Mouse (Mus musculus): ENCODE results near the gene Spg7.
"Not testable (repeated sequence)": the region's sequence is repeated elsewhere in the genome, so short reads cannot be mapped to it uniquely, and the experiment has no call there.

The Spg7 gene

GRCm38 (mm10) chr8:123041774-123042105 lies 21.0 kb upstream of the Spg7 start:
- no peak for DNase-seq (ENCODE audit: low spot score)

GRCm38 (mm10) chr8:123042158-123042973 lies 20.4 kb upstream of the Spg7 start, which contains the start of gene Ankrd11:
TSS of gene Ankrd11 (minus strand) at chr8:123042277.
- DNase-seq (ENCODE audit: low spot score), result peak; percentile 99

DNA sequence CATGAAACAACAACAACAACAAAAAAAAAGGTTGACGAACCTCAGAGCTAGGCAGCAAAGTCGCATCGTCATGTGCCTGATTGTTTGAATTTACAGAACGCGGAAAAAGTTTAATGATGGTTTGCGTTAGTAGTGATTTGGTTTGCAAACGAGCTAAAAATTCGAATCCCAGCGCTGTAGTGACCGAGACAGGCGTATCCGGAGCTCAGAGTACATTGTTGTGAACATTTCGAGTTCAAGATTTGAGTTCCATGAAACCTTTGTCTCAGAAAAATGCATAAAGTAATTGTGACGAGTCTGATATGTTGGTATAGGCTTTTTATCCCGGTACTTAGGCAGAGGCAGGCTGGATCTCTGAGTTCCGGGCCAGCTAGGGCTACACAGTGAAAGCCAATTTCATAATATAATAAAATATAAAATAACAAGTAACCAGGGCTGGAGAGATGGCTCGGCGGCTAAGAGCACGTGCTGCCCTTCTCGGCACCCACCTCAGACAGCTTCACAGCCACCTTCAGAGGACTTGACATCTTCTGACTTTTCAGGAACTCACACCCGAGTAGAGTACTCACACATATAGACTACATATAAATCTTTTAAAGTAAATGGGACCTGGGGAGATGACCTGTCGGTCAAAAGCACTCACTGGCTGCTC lies 19.6 kb upstream of the Spg7 start:
- no peak for DNase-seq (ENCODE audit: low spot score)

DNA sequence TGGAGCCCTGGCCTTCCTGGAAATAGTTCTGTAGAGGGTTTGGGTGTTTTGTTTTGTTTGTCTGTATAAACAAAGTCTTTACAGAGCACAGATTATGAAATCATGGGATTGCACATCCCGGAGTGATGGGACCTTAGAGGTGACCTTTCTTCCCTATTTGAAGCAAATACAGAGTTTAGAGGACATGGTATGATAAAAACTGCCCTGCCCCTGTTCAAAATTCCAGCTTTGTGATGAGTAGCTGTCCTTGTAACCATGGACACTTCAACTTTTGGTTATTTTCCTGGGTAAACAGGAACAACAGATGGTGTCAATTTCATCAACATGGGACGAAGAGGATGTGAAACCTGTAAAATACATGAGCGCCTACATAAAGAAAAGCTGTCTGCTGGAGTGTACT lies 18.8 kb upstream of the Spg7 start:
- DNase-seq (ENCODE audit: low spot score), result no peak

DNA sequence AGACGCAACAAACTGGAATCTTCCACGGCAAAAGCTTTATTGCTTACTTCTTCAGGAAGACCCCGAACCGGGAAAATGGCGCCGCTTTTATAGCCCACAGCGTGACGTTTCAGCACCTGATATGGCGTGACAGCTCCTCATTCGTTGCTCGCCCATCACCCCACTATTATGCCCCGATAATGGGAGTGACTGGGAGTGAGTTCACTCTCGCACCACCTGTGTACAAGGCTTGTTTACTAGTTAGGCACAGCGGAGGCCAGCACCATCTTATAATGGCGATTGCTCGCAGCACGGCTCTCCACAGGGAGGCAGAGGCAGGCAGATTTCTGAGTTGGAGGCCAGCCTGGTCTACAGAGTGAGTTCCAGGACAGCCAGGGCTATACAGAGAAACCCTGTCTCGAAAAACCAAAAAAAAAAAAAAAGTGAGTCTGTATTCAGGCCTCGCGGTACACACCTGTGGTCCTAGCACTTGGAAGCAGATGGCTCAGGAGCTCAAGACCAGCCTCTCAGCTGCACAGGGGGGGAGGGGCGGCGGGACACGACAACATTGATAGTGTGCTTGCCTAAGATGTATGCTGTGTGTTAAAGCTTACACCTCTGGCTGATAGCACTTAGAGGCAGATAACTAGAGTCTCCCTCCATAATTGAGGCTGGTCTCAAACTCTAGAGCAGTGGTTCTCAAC lies 17.9 kb upstream of the Spg7 start:
- not testable (repeated sequence) for DNase-seq (ENCODE audit: low spot score)

DNA sequence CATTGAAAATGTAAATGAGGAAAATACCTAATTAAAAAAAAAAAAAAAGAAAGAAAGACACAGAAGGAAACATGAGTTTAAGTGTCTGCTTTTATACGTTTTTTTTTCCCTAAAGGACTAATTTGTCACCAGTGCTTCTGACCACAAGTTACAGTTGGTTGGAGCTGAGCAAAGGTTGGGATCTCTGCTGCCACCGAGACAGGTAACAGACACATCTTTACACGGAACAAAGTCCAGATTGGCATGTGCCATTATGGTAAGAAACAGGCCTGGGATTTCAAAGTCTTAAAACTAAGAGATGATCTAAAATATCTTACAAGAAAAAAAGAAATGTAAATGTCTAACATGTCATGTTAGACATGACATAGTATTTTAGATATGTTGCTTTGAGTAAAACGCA lies 16.0 kb upstream of the Spg7 start:
- DNase-seq (ENCODE audit: low spot score), result no peak

GRCm38 (mm10) chr8:123047827-123048226 lies 14.9 kb upstream of the Spg7 start:
- DNase-seq (ENCODE audit: low spot score), result no peak

DNA sequence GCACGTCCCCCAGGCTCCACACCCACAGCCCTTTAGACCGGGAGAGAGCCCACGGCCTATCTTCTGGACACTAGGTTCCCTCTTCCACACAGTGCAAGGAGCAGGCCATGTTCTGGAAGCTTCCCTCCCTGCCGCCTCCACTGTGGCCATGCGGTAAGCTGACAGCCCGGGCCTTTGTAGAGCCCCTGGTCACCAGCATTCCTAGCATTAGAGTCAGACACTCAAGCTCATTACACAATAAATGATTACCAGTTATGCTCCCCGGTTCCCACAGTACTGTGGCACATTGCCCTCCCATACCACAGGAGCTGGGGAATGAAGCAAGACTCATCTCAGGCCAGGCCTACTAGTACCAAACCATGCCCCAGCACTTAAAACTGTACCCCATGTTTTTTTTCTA lies 14.3 kb upstream of the Spg7 start:
- DNase-seq (ENCODE audit: low spot score), result no peak

- no peak for DNase-seq (ENCODE audit: low spot score)
Measured at GRCm38 (mm10) chr8:123051458-123051857, 11.3 kb upstream of the Spg7 start.

- no peak for DNase-seq (ENCODE audit: low spot score)
Measured at GRCm38 (mm10) chr8:123064072-123064471, 1.3 kb downstream of the Spg7 start.

DNA sequence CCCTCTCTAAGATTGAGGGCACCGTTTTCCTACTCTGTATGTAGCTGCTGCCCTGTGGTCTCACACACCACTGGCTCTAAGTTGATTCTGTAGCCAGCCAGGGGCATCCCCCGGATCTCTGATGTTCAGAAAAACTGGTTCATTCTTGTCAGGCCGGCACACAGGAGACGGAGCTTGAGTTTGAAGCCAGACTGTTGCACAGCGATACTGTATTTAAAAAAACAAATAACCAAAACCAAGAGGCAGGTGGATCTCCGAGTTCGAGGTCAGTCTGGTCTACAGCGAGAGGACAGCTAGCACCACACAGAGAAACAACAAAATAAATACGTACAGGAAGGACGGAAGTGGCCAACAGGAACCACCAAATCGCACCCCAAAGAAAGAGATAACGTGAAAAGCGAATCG lies 2.1 kb downstream of the Spg7 start:
- DNase-seq (ENCODE audit: low spot score), result no peak

DNA sequence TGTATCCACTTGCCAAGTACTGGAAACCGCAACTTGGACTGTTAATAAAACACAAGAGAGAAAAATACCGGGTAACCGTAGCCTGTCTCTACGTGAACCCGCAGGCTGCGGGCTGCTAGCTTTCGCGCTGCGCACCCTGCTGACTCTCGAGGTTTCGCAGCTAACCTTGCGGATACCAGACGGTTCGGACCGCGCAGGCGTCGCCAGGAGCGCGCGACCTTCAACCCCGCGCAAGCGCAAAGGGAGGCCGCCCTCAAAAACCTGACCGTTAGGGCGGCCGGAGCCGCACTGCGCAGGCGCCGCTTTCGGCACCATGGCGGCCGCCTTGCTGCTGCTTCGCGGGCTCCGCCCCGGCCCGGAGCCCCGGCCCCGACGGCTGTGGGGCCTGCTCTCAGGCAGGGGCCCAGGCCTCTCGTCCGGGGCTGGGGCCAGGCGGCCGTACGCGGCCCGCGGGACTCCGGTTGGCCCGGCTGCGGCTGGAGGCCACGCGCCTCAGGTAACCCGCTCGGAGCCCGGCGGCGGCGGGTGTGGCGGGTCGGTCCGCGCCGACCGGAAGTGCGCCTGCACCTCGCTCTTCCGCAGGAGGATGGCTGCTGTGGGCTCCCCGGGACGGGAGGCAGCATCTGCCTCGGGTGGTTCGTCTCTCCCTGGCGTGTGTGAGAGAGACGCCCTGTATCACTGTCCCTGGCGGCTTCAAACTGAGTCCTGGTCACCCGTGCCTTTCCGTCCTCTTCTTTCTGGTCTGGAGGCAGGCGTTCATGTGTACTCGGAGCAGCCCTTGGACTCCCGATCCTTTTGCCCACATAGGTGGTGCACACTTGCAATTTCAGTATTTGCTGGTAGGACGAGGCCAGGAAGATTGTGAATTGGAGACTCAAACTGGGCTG lies 2.7 kb downstream of the Spg7 start:
- peak; percentile 81 for DNase-seq (ENCODE audit: low spot score)

- DNase-seq (ENCODE audit: low spot score), result no peak
Measured at GRCm38 (mm10) chr8:123066101-123066683, 3.5 kb downstream of the Spg7 start.

- no peak for DNase-seq (ENCODE audit: low spot score)
Measured at GRCm38 (mm10) chr8:123071176-123071575, 8.4 kb downstream of the Spg7 start.

DNA sequence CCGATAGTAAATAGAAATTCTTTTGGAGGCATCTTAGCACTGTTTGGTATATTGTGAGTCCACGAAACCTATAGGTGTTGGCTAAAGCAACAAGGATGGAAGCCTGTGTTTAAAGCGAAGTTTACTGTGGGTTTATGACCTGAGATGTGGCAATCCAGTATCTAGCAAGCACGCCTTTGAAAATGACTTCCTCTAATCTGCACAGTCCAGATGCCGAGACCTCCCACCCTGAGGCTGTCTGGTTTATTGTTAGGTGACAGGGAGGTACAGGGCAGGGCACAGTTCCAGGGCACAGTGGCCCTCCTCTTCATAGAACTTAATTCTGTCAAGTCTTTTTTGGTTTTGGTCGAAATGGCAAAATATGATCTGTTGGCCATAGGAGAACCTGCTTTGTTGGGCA lies 14.5 kb downstream of the Spg7 start:
- no peak for DNase-seq (ENCODE audit: low spot score)

GRCm38 (mm10) chr8:123082993-123083392 lies 20.3 kb downstream of the Spg7 start:
- no peak for DNase-seq (ENCODE audit: low spot score)

- DNase-seq (ENCODE audit: low spot score), result no peak
Measured at GRCm38 (mm10) chr8:123083610-123084009, 20.9 kb downstream of the Spg7 start.

DNA sequence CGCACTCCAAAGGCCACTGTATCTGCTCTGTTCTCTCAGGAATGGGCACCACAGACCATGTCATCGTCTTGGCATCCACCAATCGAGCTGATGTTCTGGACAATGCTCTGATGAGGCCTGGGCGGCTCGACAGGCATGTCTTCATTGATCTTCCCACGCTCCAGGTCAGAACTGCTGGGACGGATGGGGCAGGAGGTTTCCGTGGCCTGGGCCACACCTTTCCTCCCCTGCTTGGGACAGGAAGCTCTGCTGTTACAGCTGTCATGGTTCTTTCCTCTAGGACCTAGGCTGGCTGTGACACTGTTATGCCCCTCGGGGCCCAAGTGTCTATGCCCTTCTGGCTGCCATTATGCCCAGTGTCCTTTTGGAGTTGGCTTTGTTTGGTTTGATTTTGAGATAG lies 24.5 kb downstream of the Spg7 start:
- no peak for DNase-seq (ENCODE audit: low spot score)

DNA sequence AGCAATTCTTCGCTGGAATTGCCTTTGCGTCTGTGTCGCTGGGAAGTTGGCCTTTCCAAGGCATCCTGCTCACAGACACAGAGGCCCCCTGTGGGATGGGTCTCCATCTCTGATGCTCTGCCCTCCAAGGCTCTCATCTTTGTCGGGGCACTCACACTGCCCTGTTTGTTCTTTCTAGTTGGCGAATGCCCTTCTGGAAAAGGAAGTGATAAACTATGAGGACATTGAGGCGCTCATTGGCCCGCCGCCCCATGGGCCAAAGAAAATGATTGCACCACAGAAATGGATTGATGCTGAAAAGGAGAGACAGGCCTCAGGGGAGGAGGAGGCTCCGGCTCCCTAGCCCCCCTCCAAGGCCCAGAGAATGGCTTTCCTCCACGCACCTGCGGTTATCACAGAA lies 34.5 kb downstream of the Spg7 start:
- no peak for DNase-seq (ENCODE audit: low spot score)

GRCm38 (mm10) chr8:123097786-123098584 lies 35.2 kb downstream of the Spg7 start:
- DNase-seq (ENCODE audit: low spot score), result no peak

- no peak for DNase-seq (ENCODE audit: low spot score)
Measured at GRCm38 (mm10) chr8:123100288-123100687, 37.5 kb downstream of the Spg7 start.

Measured in urinary bladder, postnatal 10 days (tissue).